Mouse (Mus musculus): ENCODE measurements around the gene Olfr288. TPM values are rescaled to one million over a fixed set of nuclear protein-coding genes. Genes with fewer than 3 reads are reported as not detected.
A peak's percentile ranks its signal among the peaks of the same experiment; 100 is the strongest.

Olfr288 gene
- polyA plus RNA-seq, 2 experiments: not detected

DNA sequence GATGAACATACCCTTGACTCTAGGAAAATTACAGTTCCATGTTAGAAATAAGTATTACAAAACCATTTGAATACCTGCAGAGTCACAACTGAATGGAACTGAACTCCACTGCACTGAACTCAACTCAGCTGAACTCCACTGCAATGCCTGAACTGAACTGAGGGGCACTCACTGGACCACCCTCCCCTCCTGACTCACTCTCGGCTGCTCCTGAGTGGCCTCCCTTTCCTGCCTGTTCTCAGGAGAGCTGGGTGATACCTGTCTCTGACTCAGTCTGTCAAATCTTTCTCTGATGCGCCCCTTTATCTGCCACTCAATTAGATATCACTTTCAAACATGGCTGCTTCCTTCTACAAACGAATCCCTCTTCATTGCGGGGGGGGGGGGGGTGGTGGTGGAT lies 41.2 kb downstream of the Olfr288 start:
- Histone ChIP-seq H3K4me3 (ENCODE audit: insufficient read depth in 1 of 2, low read depth in 2 of 2, low read length in 2 of 2) (no peak overlapping the region), H3K9me3 (ENCODE audit: control insufficient read depth, low read length) (no peaks in the 10 kb centered on the region), H3K4me2 (ENCODE audit: low read depth) (no peak overlapping the region), H3K4me1 (replicated peaks; ENCODE audit: control insufficient read depth in 2 of 2, insufficient read depth in 2 of 2, low read length in 1 of 2) (no peaks in the 10 kb centered on the region; a peak in 1 of 4 replicates), H3K36me3 (replicated peaks; ENCODE audit: control insufficient read depth, insufficient read depth, low read depth) (no peaks in the 10 kb centered on the region), H3K27ac (no peak overlapping the region), H3K9ac (replicated peaks) (no peak overlapping the region), H3K27me3 (ENCODE audit: control insufficient read depth, insufficient read depth, low read length) (no peaks in the 10 kb centered on the region)
- 41% methylated on average over 4 of the region's 4 CpGs for WGBS (ENCODE audit: insufficient replicate concordance)
- no peak for DNase-seq (ENCODE audit: low read depth in 3 of 3, low spot score in 3 of 3)
- no peak for TF ChIP-seq EP300 (IDR thresholded peaks at IDR 0.05; ENCODE audit: low read depth)
- ATAC-seq (ENCODE audit: insufficient read depth): no peak

- Histone ChIP-seq H3K27me3 (ENCODE audit: control insufficient read depth, insufficient read depth, low read length) (no peaks in the 10 kb centered on the region), H3K4me3 (ENCODE audit: insufficient read depth in 1 of 2, low read depth in 2 of 2, low read length in 2 of 2) (no peak overlapping the region), H3K36me3 (replicated peaks; ENCODE audit: control insufficient read depth, insufficient read depth, low read depth) (no peaks in the 10 kb centered on the region), H3K9ac (replicated peaks) (no peak overlapping the region), H3K4me1 (replicated peaks; ENCODE audit: control insufficient read depth in 2 of 2, insufficient read depth in 2 of 2, low read length in 1 of 2) (no peaks in the 10 kb centered on the region; a peak in 1 of 4 replicates), H3K27ac (no peak overlapping the region), H3K4me2 (ENCODE audit: low read depth) (no peak overlapping the region), H3K9me3 (ENCODE audit: control insufficient read depth, low read length) (no peaks in the 10 kb centered on the region)
- TF ChIP-seq CTCF (IDR thresholded peaks at IDR 0.05; ENCODE audit: low read depth): peak; percentile 61
- no peak for TF ChIP-seq EP300 (IDR thresholded peaks at IDR 0.05; ENCODE audit: low read depth)
- DNase-seq (ENCODE audit: low read depth in 3 of 3, low spot score in 3 of 3): peak in 1 of 3 experiments; percentile 41
- WGBS (ENCODE audit: insufficient replicate concordance): 31% methylated on average over 3 of the region's 3 CpGs
- no peak for ATAC-seq (ENCODE audit: insufficient read depth)
Measured at GRCm38 (mm10) chr15:98153625-98154024, 41.7 kb downstream of the Olfr288 start.

- H3K4me3 ChIP-seq (ENCODE audit: insufficient read depth in 1 of 2, low read depth in 2 of 2, low read length in 2 of 2): no peak overlapping the region
- WGBS (ENCODE audit: insufficient replicate concordance): 76% methylated on average over 7 of the region's 7 CpGs
- no peak overlapping the region for H3K4me2 ChIP-seq (ENCODE audit: low read depth)
- no peaks in the 10 kb centered on the region for H3K9me3 ChIP-seq (ENCODE audit: control insufficient read depth, low read length)
- no peak for ATAC-seq (ENCODE audit: insufficient read depth)
- H3K4me1 ChIP-seq (replicated peaks; ENCODE audit: control insufficient read depth in 2 of 2, insufficient read depth in 2 of 2, low read length in 1 of 2): no peaks in the 10 kb centered on the region; a peak in 1 of 4 replicates
- no peaks in the 10 kb centered on the region for H3K27me3 ChIP-seq (ENCODE audit: control insufficient read depth, insufficient read depth, low read length)
- no peak overlapping the region for H3K9ac ChIP-seq (replicated peaks)
- no peak overlapping the region for H3K27ac ChIP-seq
- no peak for DNase-seq (ENCODE audit: low read depth in 3 of 3, low spot score in 3 of 3)
- no peak for TF ChIP-seq CTCF (IDR thresholded peaks at IDR 0.05; ENCODE audit: low read depth)
- no peaks in the 10 kb centered on the region for H3K36me3 ChIP-seq (replicated peaks; ENCODE audit: control insufficient read depth, insufficient read depth, low read depth)
Measured at GRCm38 (mm10) chr15:98152916-98153315, 42.4 kb downstream of the Olfr288 start.

GRCm38 (mm10) chr15:98149166-98149602 lies 46.2 kb downstream of the Olfr288 start:
- Histone ChIP-seq H3K4me3 (ENCODE audit: insufficient read depth in 1 of 2, low read depth in 2 of 2, low read length in 2 of 2) (no peak overlapping the region), H3K4me2 (ENCODE audit: low read depth) (no peak overlapping the region), H3K36me3 (replicated peaks; ENCODE audit: control insufficient read depth, insufficient read depth, low read depth) (no peaks in the 10 kb centered on the region), H3K9ac (replicated peaks) (no peak overlapping the region), H3K27me3 (ENCODE audit: control insufficient read depth, insufficient read depth, low read length) (no peaks in the 10 kb centered on the region), H3K4me1 (replicated peaks; ENCODE audit: control insufficient read depth in 2 of 2, insufficient read depth in 2 of 2, low read length in 1 of 2) (peaks cover 2 to 6% of the 10 kb centered on the region in 2 experiments), H3K27ac (no peak overlapping the region), H3K9me3 (ENCODE audit: control insufficient read depth, low read length) (no peaks in the 10 kb centered on the region)
- no peak for TF ChIP-seq CTCF (IDR thresholded peaks at IDR 0.05; ENCODE audit: low read depth)
- TF ChIP-seq EP300 (IDR thresholded peaks at IDR 0.05; ENCODE audit: low read depth): no peak
- DNase-seq (ENCODE audit: low read depth in 3 of 3, low spot score in 3 of 3): no peak
- WGBS (ENCODE audit: insufficient replicate concordance): 61% methylated on average over 10 of the region's 10 CpGs
- ATAC-seq (ENCODE audit: insufficient read depth): no peak

- no peak overlapping the region for H3K4me2 ChIP-seq (ENCODE audit: low read depth)
- 75% methylated on average over 3 of the region's 3 CpGs for WGBS (ENCODE audit: insufficient replicate concordance)
- no peak overlapping the region for H3K27ac ChIP-seq
- no peaks in the 10 kb centered on the region for H3K27me3 ChIP-seq (ENCODE audit: control insufficient read depth, insufficient read depth, low read length)
- TF ChIP-seq CTCF (IDR thresholded peaks at IDR 0.05; ENCODE audit: low read depth): no peak
- no peak for TF ChIP-seq EP300 (IDR thresholded peaks at IDR 0.05; ENCODE audit: low read depth)
- DNase-seq (ENCODE audit: low read depth in 3 of 3, low spot score in 3 of 3) (no peak), ATAC-seq (ENCODE audit: insufficient read depth) (no peak)
- H3K9ac ChIP-seq (replicated peaks): no peak overlapping the region
- H3K4me3 ChIP-seq (ENCODE audit: insufficient read depth in 1 of 2, low read depth in 2 of 2, low read length in 2 of 2): no peak overlapping the region
- H3K9me3 ChIP-seq (ENCODE audit: control insufficient read depth, low read length): no peaks in the 10 kb centered on the region
- H3K4me1 ChIP-seq (replicated peaks; ENCODE audit: control insufficient read depth in 2 of 2, insufficient read depth in 2 of 2, low read length in 1 of 2): peaks cover 2 to 6% of the 10 kb centered on the region in 2 experiments
- H3K36me3 ChIP-seq (replicated peaks; ENCODE audit: control insufficient read depth, insufficient read depth, low read depth): no peaks in the 10 kb centered on the region
Measured at GRCm38 (mm10) chr15:98148356-98148755, 47.0 kb downstream of the Olfr288 start.
